Mouse (Mus musculus) lung, adult 2 months (tissue): ENCODE measurements around the gene Chac1.

Source experiments
- CTCF ChIP-seq: fragments of 200-500 bp; IDR thresholded peaks from 2 replicates; pipeline ENCODE4 v1.5.1; 2011; ENCODE audit warnings: mild to moderate bottlenecking, low read length, control low read depth; ENCODE audit not compliant: insufficient read depth
- POLR2A ChIP-seq: fragments of 200-500 bp; IDR thresholded peaks from 2 replicates; pipeline ENCODE4 v1.6.1; 2011; ENCODE audit warnings: low read depth, mild to moderate bottlenecking, control low read depth, low read length, borderline replicate concordance; ENCODE audit errors: extremely low read depth

- TF ChIP-seq POLR2A: no peak
- TF ChIP-seq CTCF: no peak
Observed at GRCm38 (mm10) chr2:119334135-119334534, 16.9 kb upstream of the Chac1 start.
